Comparison of ENCODE assay signal across 1 mouse cellular context in the genomic region with DNA sequence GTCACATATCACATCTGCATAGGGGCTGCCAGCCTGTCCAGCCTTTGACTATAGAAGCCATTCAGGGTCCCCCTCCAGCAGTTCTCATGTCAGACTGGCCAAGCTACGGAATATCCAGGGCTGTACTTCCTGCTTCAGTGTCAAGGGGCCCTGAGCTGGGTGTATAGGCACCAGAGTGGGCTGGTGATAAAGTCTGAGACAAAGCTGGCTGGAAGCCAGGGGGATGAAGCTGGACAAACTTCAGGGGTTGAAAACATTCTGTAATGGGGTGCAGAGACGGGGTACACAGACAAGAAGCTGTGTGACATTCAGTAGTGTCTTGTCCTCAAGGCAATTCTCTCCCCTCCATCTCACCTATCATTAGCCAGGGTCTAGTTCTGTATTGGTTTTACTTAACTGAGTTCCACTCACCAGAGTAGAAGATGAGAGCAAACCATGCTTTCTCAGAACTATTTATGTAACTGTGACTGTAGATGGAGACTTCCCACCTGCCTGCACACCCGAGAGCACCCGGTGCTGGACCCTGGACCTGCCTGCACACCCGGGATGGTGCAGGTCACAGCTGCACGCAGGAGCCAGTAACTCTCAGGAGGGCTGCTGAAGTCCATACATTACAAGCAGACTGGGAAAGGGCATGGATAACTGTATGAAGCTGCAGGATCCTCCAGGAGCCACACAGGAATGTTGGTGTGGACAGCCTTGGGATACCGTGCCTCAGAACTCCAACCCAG.
TF ChIP-seq lines count a peak whose summit lies in the region.

No protein-coding gene starts in this region.

TF ChIP-seq in MEL, 35 proteins besides CTCF, POLR2A, EP300 and RAD21 (continued from another document):
- peak; percentile 68 for TF ChIP-seq ELF1 (IDR thresholded peaks at IDR 0.05; ENCODE audit: low read depth, low read length)
- TF ChIP-seq E2F4 (IDR thresholded peaks at IDR 0.05; ENCODE audit: borderline replicate concordance, low read depth, low read length) = no peak
- TF ChIP-seq MXI1 (IDR thresholded peaks at IDR 0.05; ENCODE audit: low read depth, low read length) = no peak
- no peak for TF ChIP-seq NELFE (IDR thresholded peaks at IDR 0.05; ENCODE audit: low read depth, low read length)
- no peak for TF ChIP-seq RCOR1 (IDR thresholded peaks at IDR 0.05; ENCODE audit: low read depth, low read length)
- no peak for TF ChIP-seq MEF2A (IDR thresholded peaks at IDR 0.05; ENCODE audit: extremely low read depth, insufficient replicate concordance, low read depth, low read length, poor library complexity, severe bottlenecking)
- TF ChIP-seq MYC (IDR thresholded peaks at IDR 0.05; ENCODE audit: low read depth, low read length) = 0 out of 2 replicates have a peak, but pooled peaks have one; percentile 6
- no peak for TF ChIP-seq ZC3H11A (IDR thresholded peaks at IDR 0.05; ENCODE audit: low read depth, low read length)
- TF ChIP-seq MAX (IDR thresholded peaks at IDR 0.05; ENCODE audit: low read length) = 0 out of 2 replicates have a peak, but pooled peaks have one; percentile 12
- TF ChIP-seq ZKSCAN1 (IDR thresholded peaks at IDR 0.05; ENCODE audit: low read depth, low read length) = no peak
- no peak for TF ChIP-seq MAFK (IDR thresholded peaks at IDR 0.05; ENCODE audit: borderline replicate concordance, low read depth, low read length)
- TF ChIP-seq USF2 (IDR thresholded peaks at IDR 0.05; ENCODE audit: borderline replicate concordance in 1 of 2, insufficient read depth in 1 of 2, low read depth in 1 of 2, low read length in 2 of 2) = no peak
- TF ChIP-seq POLR2AphosphoS2 (IDR thresholded peaks at IDR 0.05; ENCODE audit: low read length) = no peak
- no peak for TF ChIP-seq TBP (IDR thresholded peaks at IDR 0.05; ENCODE audit: low read depth, low read length)
- TF ChIP-seq ZMIZ1 (IDR thresholded peaks at IDR 0.05; ENCODE audit: low read depth, low read length) = no peak
- TF ChIP-seq GATA1 (IDR thresholded peaks at IDR 0.05; ENCODE audit: low read depth, low read length) = no peak
- no peak for TF ChIP-seq BHLHE40 (IDR thresholded peaks at IDR 0.05; ENCODE audit: borderline replicate concordance, low read depth, low read length)
- no peak for TF ChIP-seq NRF1 (IDR thresholded peaks at IDR 0.05; ENCODE audit: insufficient read depth, low read depth, low read length, poor library complexity, severe bottlenecking)
- TF ChIP-seq TCF12 (IDR thresholded peaks at IDR 0.05; ENCODE audit: low read depth, low read length) = no peak
- no peak for TF ChIP-seq UBTF (IDR thresholded peaks at IDR 0.05; ENCODE audit: borderline replicate concordance, insufficient read depth, low read depth, low read length)
- no peak for TF ChIP-seq GABPA (IDR thresholded peaks at IDR 0.05; ENCODE audit: low read depth, low read length)
- TF ChIP-seq USF1 (IDR thresholded peaks at IDR 0.05; ENCODE audit: low read depth, low read length) = no peak
- TF ChIP-seq MYB (IDR thresholded peaks at IDR 0.05; ENCODE audit: low read depth, low read length) = no peak
- peak; percentile 64; the same call in 1 of the 2 replicates for TF ChIP-seq CHD1 (IDR thresholded peaks at IDR 0.05; ENCODE audit: low read depth, low read length)
- no peak for TF ChIP-seq CHD2 (IDR thresholded peaks at IDR 0.05; ENCODE audit: low read length)
- TF ChIP-seq MAZ (IDR thresholded peaks at IDR 0.05; ENCODE audit: low read depth, low read length) = 0 out of 2 replicates have a peak, but pooled peaks have one; percentile 43
- no peak for TF ChIP-seq ZNF384 (IDR thresholded peaks at IDR 0.05; ENCODE audit: low read depth, low read length)
- TF ChIP-seq SIN3A (IDR thresholded peaks at IDR 0.05; ENCODE audit: low read length) = 0 out of 2 replicates have a peak, but pooled peaks have one; percentile 60
- no peak for TF ChIP-seq HCFC1 (IDR thresholded peaks at IDR 0.05; ENCODE audit: low read depth, low read length)
- no peak for TF ChIP-seq JUND (IDR thresholded peaks at IDR 0.05; ENCODE audit: low read depth, low read length)
- no peak for TF ChIP-seq KAT2A (conservative IDR thresholded peaks at IDR 0.05; ENCODE audit: low read depth, low read length)
